Mouse (Mus musculus) forebrain, embryonic 11.5 days (tissue): ENCODE results near the gene H2-Eb1. TPM values are rescaled to one million over a fixed set of nuclear protein-coding genes. Genes with fewer than 3 reads are reported as not detected.

ENCODE experiments used
- ATAC-seq: fragments of 200-750 bp; cut with Nextera tagmentation; replicated peaks from 2 replicates; pipeline ENCODE4 v1.8.0; 2017; ENCODE audit warnings: moderate TSS enrichment; ENCODE audit not compliant: low FRiP score
- DNase-seq: peaks from one replicate; pipeline ENCODE4 v3.0.0-alpha.2; 2017; ENCODE audit warnings: low spot score
- H3K27ac ChIP-seq: fragments of 300-500 bp; sonication (generic); 2 replicates; pipeline ENCODE4 v1.5.1; 2014; ENCODE audit warnings: low read depth, low read length
- H3K27me3 ChIP-seq: fragments of 300-500 bp; sonication (generic); 2 replicates; pipeline ENCODE4 v1.6.1; 2014; ENCODE audit warnings: mild to moderate bottlenecking, low read length, mixed read lengths; ENCODE audit not compliant: control insufficient read depth, insufficient read depth
- H3K36me3 ChIP-seq: fragments of 300-500 bp; sonication (generic); 2 replicates; pipeline ENCODE4 v1.6.1; 2014; ENCODE audit warnings: mild to moderate bottlenecking, low read length, moderate library complexity, mixed read lengths; ENCODE audit not compliant: control insufficient read depth, insufficient read depth
- H3K4me1 ChIP-seq: fragments of 300-500 bp; sonication (generic); replicated peaks from 2 replicates; pipeline ENCODE4 v1.6.1; 2014; ENCODE audit warnings: low read length, mixed read lengths; ENCODE audit not compliant: control insufficient read depth, insufficient read depth
- H3K4me2 ChIP-seq: fragments of 300-500 bp; sonication (generic); 2 replicates; pipeline ENCODE4 v1.6.1; 2014; ENCODE audit warnings: low read depth, mild to moderate bottlenecking, low read length, moderate library complexity, mixed read lengths; ENCODE audit not compliant: severe bottlenecking
- H3K4me3 ChIP-seq: fragments of 300-500 bp; sonication (generic); 2 replicates; pipeline ENCODE4 v1.5.1; 2014; ENCODE audit warnings: low read depth, low read length
- H3K9ac ChIP-seq: fragments of 300-500 bp; sonication (generic); 2 replicates; pipeline ENCODE4 v1.6.1; 2014; ENCODE audit warnings: low read length
- H3K9me3 ChIP-seq: fragments of 300-500 bp; sonication (generic); 2 replicates; pipeline ENCODE4 v1.6.1; 2016; ENCODE audit warnings: low read length, mixed read lengths; ENCODE audit not compliant: control insufficient read depth
- WGBS: fragments of 180-500 bp; shearing (Covaris S2); extraction: QIAGEN DNeasy Blood & Tissue Kit; methylation state at CpG from one replicate; pipeline ENCODE4 v1.1.7; 2014; 5-methylcytosine and 5-hydroxymethylcytosine counted together
- polyA plus RNA-seq: library from polyadenylated mRNA; unstranded; fragments of >200 nt; fragmentation: Nextera tagmentation; extraction: Ambion mirVana; gene quantifications from 2 replicates; pipeline ENCODE4 v1.2.1, GENCODE M21; 2014

H2-Eb1 gene
- polyA plus RNA-seq, result 0.92 and 0.99 TPM in 2 replicates

DNA sequence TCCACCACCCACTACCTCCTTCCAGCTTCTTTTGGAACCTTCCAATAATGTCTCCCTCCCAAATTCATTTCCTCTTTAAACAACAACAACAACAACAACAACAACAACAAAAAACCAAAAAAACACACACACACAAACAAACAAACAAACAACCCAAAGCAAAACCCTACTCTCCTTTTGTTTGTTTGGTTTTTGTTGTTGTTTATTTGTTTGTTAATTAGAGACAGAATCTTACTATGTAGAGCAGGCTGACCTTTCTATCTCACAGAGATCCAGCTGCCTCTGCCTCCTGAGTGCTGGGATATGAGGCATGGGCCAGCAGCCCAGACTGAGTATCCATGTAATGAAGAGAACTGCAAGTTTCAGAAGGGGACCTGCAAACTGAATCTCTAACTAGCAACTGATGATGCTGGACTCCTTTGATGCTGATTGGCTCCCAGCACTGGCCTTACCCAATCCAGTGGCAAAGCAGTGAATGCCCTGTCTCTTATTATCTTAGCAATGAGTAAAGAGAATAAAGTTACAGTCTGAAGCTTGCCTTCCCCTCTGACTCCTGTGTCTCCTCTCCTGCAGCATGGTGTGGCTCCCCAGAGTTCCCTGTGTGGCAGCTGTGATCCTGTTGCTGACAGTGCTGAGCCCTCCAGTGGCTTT lies at the start of gene H2-Eb1:
Gene H2-Eb1, plus strand, starts transcription at position 488 of the 651 bp plus-strand sequence.
- Histone ChIP-seq H3K4me1 (no peaks in the 10 kb centered on the region), H3K27ac (no peak within 1 kb of the TSS), H3K4me2 (no peak within 1 kb of the TSS), H3K27me3 (no peaks in the 10 kb centered on the region), H3K36me3 (no peaks in the 10 kb centered on the region), H3K9me3 (no peaks in the 10 kb centered on the region), H3K9ac (no peak within 1 kb of the TSS), H3K4me3 (no peak within 1 kb of the TSS)
- DNase-seq (peak; percentile 81), ATAC-seq (peak; percentile 42; the same call in 1 of the 2 replicates)

DNA sequence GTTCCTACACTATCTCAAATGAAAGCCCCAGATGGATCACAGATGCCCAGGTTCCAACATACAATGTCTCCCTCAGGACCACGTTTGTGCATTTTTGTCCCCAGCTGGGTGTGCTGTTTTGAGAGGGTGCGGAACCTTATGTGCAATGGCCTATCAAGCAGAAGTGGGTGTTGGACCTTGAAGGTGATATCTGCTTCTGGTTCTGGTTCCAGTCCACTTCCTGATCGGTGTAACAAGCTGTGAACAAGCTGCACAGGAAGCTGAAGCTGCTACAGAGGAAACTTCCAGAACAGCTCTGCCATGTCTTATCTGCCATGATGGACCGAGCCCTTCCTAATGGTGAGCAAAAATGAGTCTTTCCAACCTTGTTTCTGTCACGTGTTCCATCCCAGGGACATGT lies 49.2 kb upstream of the H2-Eb1 start:
- ATAC-seq, result no peak
- 81% methylated on average over 5 of the region's 5 CpGs for WGBS

DNA sequence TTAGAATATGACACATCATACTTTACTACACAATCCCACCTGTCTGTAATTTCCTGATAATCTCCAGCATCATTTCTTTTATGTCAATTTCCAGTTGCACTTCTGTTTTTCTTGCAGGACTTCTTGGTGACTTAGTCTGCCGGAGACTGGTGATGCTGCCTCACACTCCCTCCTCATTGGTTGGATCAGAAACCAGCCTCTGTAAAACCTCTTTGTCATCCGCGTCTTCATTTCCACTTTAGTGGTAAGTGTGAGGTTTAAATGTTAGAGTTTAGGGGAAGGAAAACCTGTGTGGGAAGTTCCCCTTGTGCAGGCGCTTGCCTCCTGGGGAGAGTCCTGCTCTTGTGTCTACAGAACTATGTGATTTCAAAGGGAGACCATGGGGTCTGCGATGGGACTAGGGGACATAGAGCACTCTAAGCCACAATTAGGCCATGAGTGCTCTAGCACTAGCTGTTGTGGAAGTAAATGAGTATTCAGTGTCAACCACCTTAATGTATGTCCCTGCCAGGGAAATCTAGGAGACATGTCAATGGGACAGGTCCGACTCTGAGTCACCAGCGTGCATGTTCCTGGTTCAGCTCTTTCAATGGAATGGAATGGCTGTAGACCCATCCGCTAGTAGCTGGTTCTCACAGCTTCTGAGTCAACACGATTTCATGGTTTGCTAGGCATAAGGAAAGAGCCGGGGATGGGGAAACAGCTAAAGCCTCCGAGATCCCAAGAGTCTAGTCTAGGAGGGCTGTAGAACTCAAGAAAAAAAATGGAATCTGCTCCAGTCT lies 47.9 kb upstream of the H2-Eb1 start, which contains the start of gene H2-Ab1:
Gene H2-Ab1, plus strand, starts transcription at position 96 of the 782 bp plus-strand sequence.
- Histone ChIP-seq H3K9ac (no peak within 1 kb of the TSS), H3K36me3 (no peaks in the 10 kb centered on the region), H3K27me3 (no peaks in the 10 kb centered on the region), H3K4me3 (no peak within 1 kb of the TSS), H3K9me3 (no peaks in the 10 kb centered on the region), H3K27ac (no peak within 1 kb of the TSS), H3K4me1 (no peaks in the 10 kb centered on the region; the same call in 1 of the 2 replicates), H3K4me2 (no peak within 1 kb of the TSS)
- WGBS, result 76% methylated on average over 11 of the region's 11 CpGs
- no peak for ATAC-seq
- DNase-seq, result peak; percentile 66

More for the DNA sequence above, 49.2 kb upstream of the H2-Eb1 start:
- no peaks in the 10 kb centered on the region for H3K4me1 ChIP-seq
- H3K9ac ChIP-seq, result no peak overlapping the region
- no peaks in the 10 kb centered on the region for H3K9me3 ChIP-seq
- H3K4me2 ChIP-seq, result no peak overlapping the region
- no peaks in the 10 kb centered on the region for H3K36me3 ChIP-seq
- no peak overlapping the region for H3K4me3 ChIP-seq
- no peaks in the 10 kb centered on the region for H3K27me3 ChIP-seq
- no peak overlapping the region for H3K27ac ChIP-seq
- no peak for DNase-seq

DNA sequence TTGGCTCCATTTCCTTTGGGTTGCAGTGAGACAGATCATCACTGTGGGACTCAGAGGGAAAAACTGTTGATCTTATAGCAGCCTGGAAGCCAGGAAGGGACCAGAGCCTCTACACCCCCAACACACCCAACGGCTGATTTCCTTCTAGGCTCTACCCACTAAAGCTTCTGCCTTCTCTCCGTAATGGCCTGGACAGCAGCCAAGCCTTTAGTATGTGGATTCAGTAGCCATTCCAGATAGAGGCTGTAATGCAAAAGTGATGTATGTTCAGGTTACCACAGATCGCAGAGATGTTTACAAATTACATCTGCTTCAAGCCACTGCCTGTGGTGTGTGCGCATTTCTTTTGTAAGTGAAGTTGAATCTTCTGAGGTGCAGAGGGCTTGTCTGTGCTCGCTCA lies 45.1 kb upstream of the H2-Eb1 start:
- no peak for ATAC-seq

DNA sequence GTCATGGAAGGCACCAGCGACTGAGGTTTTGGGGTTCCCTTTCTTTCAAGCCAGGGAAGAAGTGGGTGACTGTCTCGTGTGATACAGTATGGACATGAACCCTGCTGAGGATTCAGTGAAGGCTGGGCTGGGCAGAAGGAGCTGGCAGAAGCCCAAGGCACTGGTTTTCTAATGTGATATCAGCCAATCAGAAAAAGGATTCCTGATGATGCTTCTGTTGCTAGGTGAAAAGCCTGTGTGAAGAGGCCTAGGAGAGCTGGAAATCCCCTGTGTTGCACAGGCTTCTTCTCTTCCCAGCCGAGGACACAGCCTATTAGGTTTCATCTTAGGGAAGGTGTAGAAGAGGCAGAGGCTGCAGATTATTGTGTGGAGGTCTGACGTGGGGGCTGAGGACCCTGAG lies 44.2 kb upstream of the H2-Eb1 start:
- Histone ChIP-seq H3K9ac (no peak overlapping the region), H3K4me3 (no peak overlapping the region), H3K9me3 (no peaks in the 10 kb centered on the region), H3K27me3 (peaks cover 13% of the 10 kb centered on the region), H3K36me3 (no peaks in the 10 kb centered on the region), H3K27ac (no peak overlapping the region), H3K4me1 (peaks cover 6% of the 10 kb centered on the region; the same call in 1 of the 2 replicates), H3K4me2 (no peak overlapping the region)
- no peak for DNase-seq
- WGBS, result 36% methylated on average over 4 of the region's 4 CpGs
- ATAC-seq, result 0 out of 2 replicates have a peak, but pooled peaks have one; percentile 32

More for the DNA sequence above, 45.1 kb upstream of the H2-Eb1 start:
- no peaks in the 10 kb centered on the region for H3K36me3 ChIP-seq
- no peak overlapping the region for H3K4me2 ChIP-seq
- no peak overlapping the region for H3K4me3 ChIP-seq
- H3K9ac ChIP-seq, result no peak overlapping the region
- no peak for DNase-seq
- H3K27ac ChIP-seq, result no peak overlapping the region
- WGBS, result 86% methylated on average over 5 of the region's 5 CpGs
- peaks cover 13% of the 10 kb centered on the region for H3K27me3 ChIP-seq
- H3K4me1 ChIP-seq, result peaks cover 6% of the 10 kb centered on the region; the same call in 1 of the 2 replicates
- H3K9me3 ChIP-seq, result no peaks in the 10 kb centered on the region

DNA sequence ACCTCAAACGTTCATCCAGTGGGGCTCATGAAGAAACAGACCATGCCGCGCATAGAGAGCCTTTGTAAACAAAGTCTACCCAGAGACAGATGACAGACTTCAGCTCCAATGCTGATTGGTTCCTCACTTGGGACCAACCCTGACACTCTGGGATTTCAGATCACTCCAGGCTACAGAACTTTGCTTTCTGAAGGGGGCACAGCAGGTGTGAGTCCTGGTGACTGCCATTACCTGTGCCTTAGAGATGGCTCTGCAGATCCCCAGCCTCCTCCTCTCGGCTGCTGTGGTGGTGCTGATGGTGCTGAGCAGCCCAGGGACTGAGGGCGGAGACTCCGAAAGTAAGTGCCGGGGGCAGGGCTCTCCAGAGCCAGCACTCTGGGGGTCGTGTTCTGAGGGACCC lies 42.6 kb upstream of the H2-Eb1 start:
- Histone ChIP-seq H3K27ac (no peak overlapping the region), H3K4me2 (peak overlapping the region; percentile 97), H3K36me3 (no peaks in the 10 kb centered on the region), H3K4me1 (peaks cover 6% of the 10 kb centered on the region; the same call in 1 of the 2 replicates), H3K9ac (peak overlapping the region; percentile 35; the same call in 1 of the 2 replicates), H3K27me3 (peaks cover 13% of the 10 kb centered on the region), H3K9me3 (no peaks in the 10 kb centered on the region), H3K4me3 (peak overlapping the region; percentile 47)
- 3% methylated on average over 8 of the region's 8 CpGs for WGBS
- DNase-seq, result peak; percentile 77
- ATAC-seq, result peak; percentile 81

DNA sequence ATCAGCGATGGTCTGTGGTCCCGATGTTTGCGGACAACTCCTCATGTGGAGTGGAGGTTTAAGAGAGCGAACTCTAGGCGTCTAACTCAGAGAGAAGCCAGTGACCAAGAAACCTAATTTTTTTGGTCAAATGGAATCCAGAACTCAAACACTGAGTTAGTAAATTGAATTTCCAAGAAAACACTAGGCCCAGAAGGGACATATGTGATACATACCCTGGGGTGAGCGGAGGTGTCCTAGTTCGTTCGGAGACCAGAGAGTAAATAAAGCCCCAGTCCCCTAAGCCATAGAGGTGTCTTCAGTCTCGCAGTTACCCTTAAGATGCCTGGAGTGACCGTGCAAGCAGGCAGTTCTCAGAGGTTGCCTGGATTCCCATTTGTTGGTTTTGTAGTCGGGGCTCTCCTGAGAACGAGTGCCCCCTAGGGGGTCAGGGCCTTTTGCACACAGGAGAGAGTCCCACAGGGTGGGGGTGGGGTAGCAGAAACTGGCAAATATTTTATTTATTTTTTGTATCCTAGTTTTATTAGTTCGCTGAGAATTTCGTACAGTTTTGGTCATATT lies 41.8 kb upstream of the H2-Eb1 start:
- Histone ChIP-seq H3K27me3 (peaks cover 13% of the 10 kb centered on the region), H3K9me3 (no peaks in the 10 kb centered on the region), H3K4me1 (peaks cover 6% of the 10 kb centered on the region; the same call in 1 of the 2 replicates), H3K4me2 (peak overlapping the region; percentile 97), H3K9ac (0 out of 2 replicates have a peak overlapping the region, but pooled peaks have one; percentile 35), H3K27ac (no peak overlapping the region), H3K36me3 (no peaks in the 10 kb centered on the region), H3K4me3 (peak overlapping the region; percentile 47)
- DNase-seq, result peak; percentile 65
- 1% methylated on average over 14 of the region's 14 CpGs for WGBS
- ATAC-seq, result 0 out of 2 replicates have a peak, but pooled peaks have one; percentile 40
